Mouse (Mus musculus) neutrophil, adult 5-6 weeks (primary cell): ENCODE results near the gene Selenos. TPM values are rescaled to one million over a fixed set of nuclear protein-coding genes. Genes with fewer than 3 reads are reported as not detected.
A peak's percentile ranks its signal among the peaks of the same experiment; 100 is the strongest.

Source experiments
- ATAC-seq: fragments of 151-379, 151-347 bp; 2 replicates; pipeline ENCODE4 v1.8.0; 2017; ENCODE audit warnings: mild to moderate bottlenecking, moderate TSS enrichment; ENCODE audit not compliant: insufficient number of reproducible peaks, poor library complexity, low FRiP score, severe bottlenecking; ENCODE audit errors: extremely low read depth
- total RNA-seq: library from RNA; stranded (forward); fragments of 200-1000 nt; gene quantifications from 2 replicates; pipeline ENCODE4 v1.2.3, GENCODE M21; 2017

Selenos gene
- total RNA-seq, 1 experiment from 2014 or later: 48.3 TPM

- ATAC-seq: no peak
Observed at GRCm38 (mm10) chr7:66080231-66080613, 773 bp downstream of the Selenos start.

DNA sequence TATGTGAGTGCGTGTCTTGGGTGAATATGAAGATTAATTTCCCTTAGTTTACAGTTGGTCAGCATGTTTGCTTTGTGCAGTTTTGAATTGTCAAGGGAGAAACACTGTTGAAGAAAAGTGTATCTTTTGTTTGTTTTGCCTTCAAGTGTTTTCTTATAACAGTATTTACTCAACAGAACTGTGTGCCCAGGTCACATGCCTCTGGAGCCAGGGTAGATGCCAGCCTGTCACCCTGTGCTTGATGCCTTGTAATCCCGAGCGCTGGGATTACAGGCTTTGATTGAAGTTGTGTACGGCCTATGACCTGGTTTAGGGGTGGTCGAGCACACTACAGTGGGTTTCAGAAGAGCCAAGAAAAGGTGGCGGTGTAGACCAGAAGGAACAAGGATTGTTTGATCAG lies 4.3 kb downstream of the Selenos start:
- no peak for ATAC-seq

DNA sequence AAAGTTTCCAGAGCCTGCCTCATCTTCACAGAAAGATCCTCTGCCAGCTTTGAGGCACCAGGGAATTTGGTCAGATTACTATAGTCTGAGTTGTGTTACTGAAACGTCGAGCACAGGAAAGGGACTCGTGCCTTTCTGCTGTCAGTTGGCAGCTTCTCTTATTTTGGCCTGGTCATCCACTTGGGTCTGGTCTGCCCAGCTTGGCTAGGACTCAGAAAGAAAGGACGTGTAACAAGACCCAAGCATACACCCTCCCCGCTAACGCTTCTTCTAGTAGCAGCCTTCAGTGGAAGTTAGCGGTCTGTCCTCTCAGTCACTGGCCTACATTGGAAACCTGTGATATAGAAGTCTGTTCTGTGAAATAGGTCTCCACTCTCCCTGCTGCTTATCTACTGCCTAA lies 5.1 kb downstream of the Selenos start:
- ATAC-seq: no peak

GRCm38 (mm10) chr7:66087652-66088051 lies 8.2 kb downstream of the Selenos start:
- no peak for ATAC-seq

GRCm38 (mm10) chr7:66088077-66088476 lies 8.6 kb downstream of the Selenos start:
- no peak for ATAC-seq

- ATAC-seq: no peak
Observed at GRCm38 (mm10) chr7:66090676-66091190, 11.3 kb downstream of the Selenos start.

DNA sequence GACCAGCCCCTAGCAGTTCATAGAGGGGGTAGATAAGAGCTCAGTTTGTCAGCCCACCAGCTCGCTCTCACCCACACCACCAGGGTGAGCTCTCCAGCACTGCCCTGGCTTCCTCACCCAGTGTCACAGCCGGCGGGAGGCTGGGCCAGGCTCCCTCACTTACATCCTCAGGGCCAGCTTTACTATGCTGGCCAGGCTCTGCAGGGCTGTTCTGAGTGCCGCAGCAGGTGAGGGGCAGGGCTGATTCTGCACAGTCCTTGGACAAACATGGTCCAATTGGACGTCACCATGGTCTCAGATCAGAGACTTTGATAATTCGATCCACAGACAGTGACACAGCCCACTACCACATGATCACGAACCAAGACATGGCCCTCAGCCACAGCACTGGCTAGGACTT lies 12.1 kb downstream of the Selenos start:
- ATAC-seq: no peak

DNA sequence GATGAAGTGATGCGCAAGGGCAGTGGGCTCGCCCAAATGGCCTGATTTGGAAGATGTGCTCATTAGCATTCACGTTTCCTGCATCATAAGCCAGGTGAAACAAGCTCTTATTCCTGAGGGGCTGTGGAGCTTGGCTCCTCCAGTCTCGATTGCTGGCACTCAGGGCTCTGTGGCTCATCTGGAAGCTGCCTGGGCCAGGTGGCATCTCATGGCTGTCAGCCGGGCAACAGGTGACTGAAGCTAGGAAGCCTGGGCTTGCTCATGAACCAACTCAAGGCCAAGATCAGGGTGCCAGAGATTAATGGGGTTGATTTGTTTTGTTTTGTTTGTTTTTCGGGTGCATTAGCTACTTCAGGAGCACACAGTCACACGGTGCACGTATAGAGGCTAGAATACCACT lies 13.2 kb downstream of the Selenos start:
- ATAC-seq: no peak

- ATAC-seq: no peak
Observed at GRCm38 (mm10) chr7:66094141-66094540, 14.7 kb downstream of the Selenos start.

GRCm38 (mm10) chr7:66098803-66099202 lies 19.4 kb downstream of the Selenos start:
- ATAC-seq: no peak

DNA sequence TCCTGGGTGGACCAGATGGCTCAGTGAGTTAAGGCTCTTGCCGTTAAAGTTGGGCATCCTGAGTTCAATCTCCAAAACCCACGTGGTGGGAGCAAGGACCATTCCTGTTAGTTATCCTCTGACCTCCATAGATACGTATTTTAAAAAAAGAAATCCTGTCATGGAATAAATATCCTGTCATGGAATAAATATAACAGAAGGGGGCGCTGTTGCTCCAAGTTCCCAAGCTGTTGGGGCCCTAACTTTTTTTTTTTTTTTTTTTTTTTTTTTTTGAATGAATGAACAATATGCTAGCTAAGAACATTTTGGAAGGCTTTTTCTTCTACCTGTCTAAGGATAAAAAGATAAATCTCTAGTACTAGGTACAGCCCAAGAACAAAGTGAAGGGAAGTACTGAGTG lies 22.4 kb downstream of the Selenos start:
- peak; percentile 53; the same call in 1 of the 2 replicates for ATAC-seq

- no peak for ATAC-seq
Observed at GRCm38 (mm10) chr7:66104531-66104930, 25.1 kb downstream of the Selenos start.

- no peak for ATAC-seq
Observed at GRCm38 (mm10) chr7:66105771-66106170, 26.3 kb downstream of the Selenos start.

- no peak for ATAC-seq
Observed at GRCm38 (mm10) chr7:66106581-66107056, 27.2 kb downstream of the Selenos start.

- no peak for ATAC-seq
Observed at GRCm38 (mm10) chr7:66107206-66107605, 27.8 kb downstream of the Selenos start.

DNA sequence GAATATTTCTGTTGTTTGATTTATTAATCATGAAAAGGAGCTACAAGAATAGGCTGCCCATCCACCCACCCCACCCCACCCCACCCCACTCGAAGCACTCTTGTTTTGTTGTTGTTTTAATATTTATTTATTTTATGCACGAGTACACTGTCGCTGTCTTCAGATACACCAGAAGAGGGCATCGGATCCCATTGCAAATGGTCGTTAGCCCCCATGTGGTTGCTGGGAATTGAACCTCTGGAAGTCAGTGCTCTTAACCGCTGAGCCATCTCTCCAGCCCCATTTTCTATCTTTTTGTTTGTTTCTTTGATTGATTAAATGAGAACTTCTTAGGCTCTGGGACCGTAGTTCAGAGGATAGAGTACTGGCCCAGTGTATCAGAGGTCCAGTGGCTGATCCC lies 28.5 kb downstream of the Selenos start:
- ATAC-seq: no peak

GRCm38 (mm10) chr7:66108961-66109854 lies 29.8 kb downstream of the Selenos start, which contains the start of gene Chsy1:
Gene Chsy1 (plus strand): TSS chr7:66109515.
- ATAC-seq: peak; percentile 68

GRCm38 (mm10) chr7:66109855-66110635 lies 30.6 kb downstream of the Selenos start:
- ATAC-seq: peak; percentile 2; the same call in 1 of the 2 replicates

- ATAC-seq: no peak
Observed at GRCm38 (mm10) chr7:66110636-66111112, 31.2 kb downstream of the Selenos start.
